Mouse (Mus musculus): ENCODE results near the gene Gcsam.
A peak's percentile ranks its signal among the peaks of the same experiment; 100 is the strongest.

Gcsam gene

GRCm38 (mm10) chr16:45644380-45644779 lies 34.2 kb downstream of the Gcsam start:
- DNase-seq (ENCODE audit: low read depth, low spot score) = no peak

DNA sequence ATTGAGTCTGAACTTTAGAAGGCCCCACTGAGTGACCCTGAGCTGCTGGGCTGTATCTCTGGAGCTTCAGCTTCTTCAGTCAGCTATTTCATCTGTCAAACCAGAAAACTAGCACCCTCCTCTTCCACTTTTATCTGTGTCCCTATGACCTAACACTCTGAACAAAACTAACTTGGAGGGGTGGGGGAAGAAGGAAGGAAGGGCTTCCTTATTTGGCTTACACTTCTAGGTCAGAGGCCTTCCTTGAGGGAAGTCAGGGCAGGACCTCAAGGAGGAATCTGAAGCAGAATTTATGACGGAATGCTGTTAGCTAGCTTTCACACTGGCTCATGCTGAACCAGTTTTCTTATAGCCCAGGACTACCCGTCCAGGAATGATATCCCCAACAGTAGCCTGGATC lies 41.3 kb downstream of the Gcsam start:
- DNase-seq (ENCODE audit: low read depth, low spot score) = no peak

DNA sequence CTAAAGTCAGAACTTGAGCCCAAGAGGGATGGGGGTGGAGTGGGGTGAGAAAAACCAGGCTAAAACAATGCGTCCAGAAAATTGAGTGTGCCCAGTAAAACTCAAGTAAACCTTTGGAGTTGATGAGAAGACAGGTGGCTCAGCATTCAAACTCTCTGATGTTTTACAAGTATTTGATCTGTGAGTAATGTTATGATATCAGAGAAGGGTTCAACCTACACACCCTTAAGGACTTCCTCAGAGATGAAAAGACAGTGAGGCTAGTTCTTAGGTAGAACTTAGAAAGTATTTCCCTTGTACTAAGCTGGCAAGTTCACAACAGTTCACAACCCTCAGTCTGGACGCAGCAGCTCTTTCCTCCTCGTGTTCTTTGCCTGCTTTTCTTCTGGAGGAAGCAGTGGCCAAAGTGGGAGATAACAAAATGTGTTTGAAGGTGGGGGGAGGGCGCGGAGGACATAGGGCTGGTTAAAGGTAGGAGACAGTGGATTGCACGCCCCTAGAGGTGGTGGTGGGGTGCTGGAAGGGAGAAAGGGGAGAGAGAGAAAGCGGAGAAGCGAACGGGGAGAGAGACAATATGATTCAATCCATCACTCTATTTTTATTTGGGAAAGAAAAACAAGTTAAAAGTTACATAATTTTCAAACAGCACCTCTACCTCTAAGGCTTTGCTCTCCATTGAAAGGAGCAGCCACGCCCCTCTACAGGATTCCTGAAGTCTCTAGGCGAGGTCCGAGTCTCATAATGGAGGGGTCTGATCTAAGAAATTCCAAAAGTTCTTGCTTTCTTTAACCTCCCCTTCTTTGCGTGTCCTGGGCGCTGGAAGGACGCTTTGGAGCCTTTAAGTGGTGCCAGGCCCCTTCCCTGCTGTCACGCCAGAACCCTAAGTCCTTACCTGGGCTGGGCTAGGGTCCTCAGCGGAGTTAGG lies 43.1 kb downstream of the Gcsam start:
- DNase-seq (ENCODE audit: low read depth, low spot score) = peak; percentile 17

GRCm38 (mm10) chr16:45653934-45654332 lies 43.8 kb downstream of the Gcsam start, which contains the start of gene BC016579:
Gene BC016579, minus strand, starts transcription at chr16:45654068.
- DNase-seq (ENCODE audit: low read depth, low spot score) = peak; percentile 27

DNA sequence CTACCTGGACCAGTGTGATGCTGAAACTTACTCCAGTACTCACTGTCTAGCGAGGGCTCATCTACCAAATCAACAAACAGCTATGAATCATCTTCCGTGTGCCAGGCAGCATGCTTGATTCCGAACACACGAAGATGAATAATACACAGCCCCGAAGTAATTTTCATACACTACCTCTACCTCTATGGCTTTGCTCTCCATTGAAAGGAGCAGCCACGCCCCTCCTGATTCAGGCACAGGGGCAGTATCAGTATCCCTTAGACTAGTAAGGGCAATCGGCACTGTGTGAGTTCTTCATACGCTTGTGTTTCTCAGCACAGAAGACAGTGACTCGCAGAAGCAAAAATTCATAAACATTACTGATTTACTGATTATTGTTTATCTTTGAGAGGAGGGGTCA lies 44.3 kb downstream of the Gcsam start:
- no peak for DNase-seq (ENCODE audit: low read depth, low spot score)

- no peak for DNase-seq (ENCODE audit: low read depth, low spot score)
Measured at GRCm38 (mm10) chr16:45657574-45658159, 47.5 kb downstream of the Gcsam start.

DNA sequence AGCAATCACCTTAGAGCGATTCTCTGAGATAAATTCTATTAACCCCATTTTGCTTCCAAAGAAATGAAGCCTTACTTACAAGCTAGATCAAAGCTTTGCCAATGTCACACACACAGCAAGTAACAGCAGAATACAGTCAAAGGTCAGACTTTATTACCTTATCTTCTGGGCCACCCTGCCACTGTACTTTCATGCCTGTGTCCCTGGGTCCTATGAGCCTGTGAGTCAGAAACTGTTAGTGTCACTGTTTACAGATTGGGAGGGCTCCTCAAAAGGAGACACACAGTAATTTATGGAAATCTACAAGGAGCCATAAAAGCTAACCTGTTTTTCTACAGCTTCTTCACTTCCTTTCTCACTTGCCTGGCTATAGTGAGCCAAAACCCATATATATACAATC lies 48.1 kb downstream of the Gcsam start:
- no peak for DNase-seq (ENCODE audit: low read depth, low spot score)

DNA sequence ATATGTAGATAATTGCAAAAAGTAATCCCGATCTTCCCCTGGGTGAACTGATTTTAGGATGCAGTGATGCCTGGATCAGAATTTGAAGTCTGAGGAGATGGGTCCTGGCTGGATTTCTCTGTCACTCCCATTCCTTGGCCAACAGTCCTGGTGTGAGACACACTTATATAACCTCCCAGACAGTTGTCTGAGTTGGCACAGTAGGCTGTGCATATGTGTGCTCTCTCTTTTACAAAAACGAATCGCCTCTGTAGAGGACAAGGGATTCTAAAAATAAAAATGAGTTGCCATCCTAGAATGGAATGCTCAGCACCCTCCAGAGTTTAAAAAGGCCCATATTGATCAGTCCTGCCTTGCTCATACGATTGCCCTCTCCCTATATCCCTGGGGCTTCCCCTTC lies 49.4 kb downstream of the Gcsam start:
- no peak for DNase-seq (ENCODE audit: low read depth, low spot score)

DNA sequence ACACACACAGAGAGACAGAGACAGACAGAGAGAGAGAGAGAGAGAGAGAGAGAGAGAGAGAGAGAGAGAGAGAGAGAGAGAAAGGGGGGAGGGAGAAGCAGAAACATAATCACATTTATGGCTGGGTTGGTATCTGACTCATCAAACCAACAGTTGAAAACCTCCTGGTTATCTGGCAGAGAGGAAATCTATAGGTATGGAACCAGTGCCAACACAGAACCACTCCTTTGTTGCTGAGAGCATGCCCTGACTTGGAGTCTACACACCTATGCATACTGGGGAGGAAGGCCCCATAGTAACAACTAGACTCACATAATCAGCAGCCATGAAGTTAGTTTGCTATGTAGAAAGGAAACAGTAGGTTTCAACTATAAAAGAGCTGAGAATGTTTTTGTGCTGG lies 52.2 kb downstream of the Gcsam start:
- DNase-seq (ENCODE audit: low read depth, low spot score) = no peak

- peak; percentile 10 for DNase-seq (ENCODE audit: low read depth, low spot score)
Measured at GRCm38 (mm10) chr16:45666136-45666535, 56.0 kb downstream of the Gcsam start.

DNA sequence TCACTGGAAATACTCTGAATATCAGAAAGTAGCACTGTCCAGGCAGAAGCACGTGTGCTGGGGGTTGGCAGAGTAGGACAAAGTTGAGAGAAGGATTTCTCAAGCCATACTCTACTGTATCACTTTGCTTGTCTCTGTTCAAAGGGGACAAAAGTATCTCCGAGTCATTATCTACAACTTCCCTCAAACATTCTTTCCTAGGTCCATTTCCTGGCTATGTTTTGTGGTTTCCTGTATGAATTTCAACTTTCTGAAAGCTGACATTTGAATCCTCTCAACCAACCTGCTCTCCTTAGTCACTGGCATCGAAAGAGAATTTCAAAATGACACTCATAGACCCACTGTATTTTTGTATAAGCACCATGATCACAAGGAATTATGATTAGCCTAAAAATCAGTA lies 58.0 kb downstream of the Gcsam start:
- DNase-seq (ENCODE audit: low read depth, low spot score) = no peak

GRCm38 (mm10) chr16:45670005-45670404 lies 59.8 kb downstream of the Gcsam start:
- no peak for DNase-seq (ENCODE audit: low read depth, low spot score)
